ENCODE assay signal across 8 mouse cellular contexts in the genomic region with DNA sequence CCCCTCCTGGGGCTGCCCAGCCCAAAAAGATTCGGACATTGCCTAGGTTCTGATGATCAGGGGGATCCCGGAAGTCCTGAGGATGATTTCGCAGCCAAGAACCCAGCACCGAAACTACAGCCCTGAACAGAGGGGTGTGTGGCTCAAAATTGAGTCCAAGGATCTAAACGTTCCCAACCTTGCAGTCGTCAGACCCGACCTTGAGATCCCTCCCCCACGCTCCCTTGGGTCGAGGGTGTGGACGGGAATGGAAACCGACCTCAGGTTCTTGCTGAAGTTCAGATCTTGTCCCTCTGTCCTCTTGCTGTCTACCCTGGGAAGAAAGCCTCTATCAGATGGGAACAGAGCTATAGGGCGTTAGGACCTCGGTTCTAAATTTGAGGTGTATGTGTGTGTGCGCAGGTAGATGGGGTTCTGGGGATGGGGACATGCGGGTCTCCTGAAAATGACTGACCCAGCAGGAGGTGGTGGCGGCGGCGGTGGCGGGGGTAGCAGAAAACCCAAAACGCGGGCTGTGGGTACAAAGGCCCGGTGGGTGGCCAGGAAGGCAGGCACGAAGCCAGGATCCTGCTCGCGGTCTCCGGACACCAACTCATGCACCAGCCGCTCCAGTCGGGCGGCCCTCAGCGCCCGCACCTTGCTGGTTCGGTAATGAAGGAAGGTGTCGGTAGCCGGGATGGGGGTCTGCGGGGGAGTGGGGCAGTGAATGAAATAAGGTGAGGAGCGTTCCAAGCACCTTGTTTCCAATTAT. TPM values are rescaled to one million over a fixed set of nuclear protein-coding genes. Genes with fewer than 3 reads are reported as not detected.
DNase-seq lines count a peak whose midpoint lies in the region; ATAC-seq lines count a peak whose summit lies in the region.
"Had no signal": no experiment of that assay in that cellular context is flagged by ENCODE, and none has a peak within 500 bp of the region (broad histone marks: within the 10 kb centered on the region; RNA-seq: fewer than 3 reads in every experiment).

No protein-coding gene starts in this region.

- H3K4me3 ChIP-seq in forebrain, embryonic 15.5 days = peak overlapping the region; percentile 30; the same call in 1 of the 2 replicates
- H3K4me3 ChIP-seq in limb, embryonic 12.5 days (replicated peaks) = peak overlapping the region; percentile 47

- intact Hi-C loops in left cerebral cortex, postnatal 25 days (cut with DNase I) = no loop called here

- peaks cover 57% of the 10 kb centered on the region for H3K27me3 ChIP-seq in forebrain, embryonic 15.5 days
- H3K27me3 ChIP-seq in limb, embryonic 12.5 days = peaks cover 92% of the 10 kb centered on the region

- H3K9me3 ChIP-seq in forebrain, embryonic 15.5 days = no peaks in the 10 kb centered on the region
- no peaks in the 10 kb centered on the region for H3K9me3 ChIP-seq in limb, embryonic 12.5 days

- peak overlapping the region; percentile 50; the same call in 1 of the 2 replicates for H3K4me2 ChIP-seq in forebrain, embryonic 15.5 days (replicated peaks)
- peak overlapping the region; percentile 76 for H3K4me2 ChIP-seq in limb, embryonic 12.5 days

- DNase-seq in ES-CJ7 (ENCODE audit: low read depth, low spot score) = peak; percentile 45
- peak; percentile 66 for DNase-seq in adrenal gland, postnatal 14 days
- no peak for DNase-seq in left cerebral cortex, postnatal 25 days (ENCODE audit: low spot score in 2 of 2)
- DNase-seq in B cell, adult 2 months = no peak

- no peak overlapping the region for H3K27ac ChIP-seq in forebrain, embryonic 15.5 days (replicated peaks)
- H3K27ac ChIP-seq in limb, embryonic 12.5 days = no peak overlapping the region

- no peaks in the 10 kb centered on the region for H3K36me3 ChIP-seq in forebrain, embryonic 15.5 days
- H3K36me3 ChIP-seq in limb, embryonic 12.5 days = no peaks in the 10 kb centered on the region

- peaks cover 22% of the 10 kb centered on the region for H3K4me1 ChIP-seq in forebrain, embryonic 15.5 days
- peaks cover 21% of the 10 kb centered on the region for H3K4me1 ChIP-seq in limb, embryonic 12.5 days (replicated peaks)

- no peak for ATAC-seq in forebrain, embryonic 15.5 days (replicated peaks)
- ATAC-seq in limb, embryonic 12.5 days (ENCODE audit: insufficient number of reproducible peaks, insufficient read depth, low FRiP score, low TSS enrichment, low read depth) = no peak
- no peak for ATAC-seq in inflammation-experienced regulatory T-cells, adult 6 months

- WGBS in forebrain, embryonic 15.5 days = 10% methylated on average over 33 of the region's 36 CpGs
- WGBS in limb, embryonic 12.5 days = 7% methylated on average over 36 of the region's 36 CpGs

- H3K9ac ChIP-seq in forebrain, embryonic 15.5 days (replicated peaks) = no peak overlapping the region
- no peak overlapping the region for H3K9ac ChIP-seq in limb, embryonic 12.5 days (replicated peaks)

RNA-seq across cellular contexts. Expression of gene Rgl3, which starts 1.5 kb away (rescaled TPM):
- 18.1 and 19.0 TPM in 2 replicates for total RNA-seq in adrenal gland, postnatal 14 days (2021)
- 0.87 and 1.1 TPM in 2 replicates for polyA plus RNA-seq in forebrain, embryonic 15.5 days (2015; fragmentation: Nextera tagmentation; extraction: Ambion mirVana)
- polyA plus RNA-seq in limb, embryonic 12.5 days (2016; fragmentation: Nextera tagmentation; extraction: Ambion mirVana) = 1.8 and 2.6 TPM in 2 replicates
- 1 to 10 TPM; 1.8 to 2.0 TPM for total RNA-seq in left cerebral cortex, postnatal 25 days (2021)
- polyA plus RNA-seq in inflammation-experienced regulatory T-cells, adult 6 months (2017; shearing (Covaris generic)) = not detected

RNA-seq across cellular contexts. Expression of gene Ccdc151, which starts 14.7 kb away (rescaled TPM):
- 0.45 and 0.56 TPM in 2 replicates for total RNA-seq in adrenal gland, postnatal 14 days (2021)
- polyA plus RNA-seq in forebrain, embryonic 15.5 days (2015; fragmentation: Nextera tagmentation; extraction: Ambion mirVana) = 4.4 and 5.5 TPM in 2 replicates
- 1.9 TPM in 2 replicates for polyA plus RNA-seq in limb, embryonic 12.5 days (2016; fragmentation: Nextera tagmentation; extraction: Ambion mirVana)
- 1 to 10 TPM; 8.2 to 9.1 TPM for total RNA-seq in left cerebral cortex, postnatal 25 days (2021)
- polyA plus RNA-seq in inflammation-experienced regulatory T-cells, adult 6 months (2017; shearing (Covaris generic)) = not detected
- polyA plus RNA-seq: spleen, adult 2 months had no signal

RNA-seq across cellular contexts. Expression of gene Prkcsh, which starts 14.8 kb away (rescaled TPM):
- 133 and 135 TPM in 2 replicates for total RNA-seq in adrenal gland, postnatal 14 days (2021)
- 87.2 and 91.1 TPM in 2 replicates for polyA plus RNA-seq in forebrain, embryonic 15.5 days (2015; fragmentation: Nextera tagmentation; extraction: Ambion mirVana)
- 108 TPM in 2 replicates for polyA plus RNA-seq in limb, embryonic 12.5 days (2016; fragmentation: Nextera tagmentation; extraction: Ambion mirVana)
- total RNA-seq in left cerebral cortex, postnatal 25 days (2021) = 10 to 100 TPM; 97.0 to 98.1 TPM
- 10 to 100 TPM; 30.8 to 47.7 (median 36.1) TPM for polyA plus RNA-seq in inflammation-experienced regulatory T-cells, adult 6 months (2017; shearing (Covaris generic))

RNA-seq across cellular contexts. Expression of gene Epor, which starts 24.5 kb away (rescaled TPM):
- total RNA-seq in adrenal gland, postnatal 14 days (2021) = 3.8 and 4.1 TPM in 2 replicates
- polyA plus RNA-seq in forebrain, embryonic 15.5 days (2015; fragmentation: Nextera tagmentation; extraction: Ambion mirVana) = 1.7 and 1.8 TPM in 2 replicates
- 6.9 and 8.1 TPM in 2 replicates for polyA plus RNA-seq in limb, embryonic 12.5 days (2016; fragmentation: Nextera tagmentation; extraction: Ambion mirVana)
- total RNA-seq in left cerebral cortex, postnatal 25 days (2021) = 1 to 10 TPM; 7.9 to 8.9 TPM
- polyA plus RNA-seq in inflammation-experienced regulatory T-cells, adult 6 months (2017; shearing (Covaris generic)) = under 1 TPM in 2 of 3 experiments, not detected in 1; 0.31 to 0.38 TPM

RNA-seq across cellular contexts. Expression of gene Swsap1, which starts 32.2 kb away (rescaled TPM):
- 13.1 and 13.7 TPM in 2 replicates for total RNA-seq in adrenal gland, postnatal 14 days (2021)
- 9.3 and 12.1 TPM in 2 replicates for polyA plus RNA-seq in forebrain, embryonic 15.5 days (2015; fragmentation: Nextera tagmentation; extraction: Ambion mirVana)
- polyA plus RNA-seq in limb, embryonic 12.5 days (2016; fragmentation: Nextera tagmentation; extraction: Ambion mirVana) = 7.3 and 7.4 TPM in 2 replicates
- total RNA-seq in left cerebral cortex, postnatal 25 days (2021) = 10 to 100 TPM; 14.3 to 15.6 TPM
- 1 to 10 TPM; 3.6 to 6.2 (median 4.9) TPM for polyA plus RNA-seq in inflammation-experienced regulatory T-cells, adult 6 months (2017; shearing (Covaris generic))

Comparison
In these comparisons a context has a peak if more than half of its experiments do, and no peak if none do; other contexts are left out.
1. DNase-seq: peak in ES-CJ7 (single experiment) and adrenal gland, postnatal 14 days (single experiment); none in left cerebral cortex, postnatal 25 days (0 of 2) and B cell, adult 2 months (0 of 2).